Mouse (Mus musculus): ENCODE data around the gene Zp3r.
"Not testable (repeated sequence)": the region's sequence is repeated elsewhere in the genome, so short reads cannot be mapped to it uniquely, and the experiment has no call there.

The Zp3r gene

GRCm38 (mm10) chr1:130629521-130629920, at the start of gene Zp3r:
Gene Zp3r (minus strand): TSS chr1:130629621.
- no peak for DNase-seq

- no peak for DNase-seq
These were observed 49.1 kb upstream of the Zp3r start for GRCm38 (mm10) chr1:130678551-130678950.

- DNase-seq, result not testable (repeated sequence)
These were observed 34.2 kb upstream of the Zp3r start for GRCm38 (mm10) chr1:130663576-130663975.

- no peak for DNase-seq
These were observed 32.0 kb upstream of the Zp3r start, which contains the start of gene C4bp for GRCm38 (mm10) chr1:130661454-130661853. Gene C4bp (minus strand): TSS chr1:130661632.

- not testable (repeated sequence) for DNase-seq
These were observed 30.2 kb upstream of the Zp3r start for GRCm38 (mm10) chr1:130659641-130660040.

GRCm38 (mm10) chr1:130644103-130644502, 14.7 kb upstream of the Zp3r start:
- no peak for DNase-seq

- no peak for DNase-seq
These were observed 11.5 kb upstream of the Zp3r start for GRCm38 (mm10) chr1:130640967-130641366.

GRCm38 (mm10) chr1:130633761-130634410, 4.5 kb upstream of the Zp3r start:
- DNase-seq, result peak; percentile 94

- DNase-seq, result peak; percentile 76
These were observed 3.9 kb upstream of the Zp3r start for GRCm38 (mm10) chr1:130633316-130633715.

GRCm38 (mm10) chr1:130596291-130596690, 33.1 kb downstream of the Zp3r start:
- DNase-seq, result peak; percentile 63

- DNase-seq, result no peak
These were observed 40.8 kb downstream of the Zp3r start for GRCm38 (mm10) chr1:130588659-130589058.

- no peak for DNase-seq
These were observed 53.0 kb downstream of the Zp3r start for GRCm38 (mm10) chr1:130576389-130576788.

GRCm38 (mm10) chr1:130575962-130576361, 53.5 kb downstream of the Zp3r start:
- peak; percentile 74 for DNase-seq

GRCm38 (mm10) chr1:130551407-130552249, 77.8 kb downstream of the Zp3r start:
- DNase-seq, result peak; percentile 20

GRCm38 (mm10) chr1:130550242-130551167, 78.9 kb downstream of the Zp3r start:
- peak; percentile 52 for DNase-seq

GRCm38 (mm10) chr1:130549698-130550097, 79.7 kb downstream of the Zp3r start:
- no peak for DNase-seq

- peak; percentile 28 for DNase-seq
These were observed 80.3 kb downstream of the Zp3r start for GRCm38 (mm10) chr1:130549160-130549559.

GRCm38 (mm10) chr1:130547674-130548429, 81.6 kb downstream of the Zp3r start:
- peak; percentile 92 for DNase-seq

All from thymus, postnatal 4 days (tissue).